Mouse (Mus musculus) forebrain, embryonic 14.5 days (tissue): ENCODE measurements around the gene Gsta3. TPM values are rescaled to one million over a fixed set of nuclear protein-coding genes. Genes with fewer than 3 reads are reported as not detected.
"Not testable (repeated sequence)": the region's sequence is repeated elsewhere in the genome, so short reads cannot be mapped to it uniquely, and the experiment has no call there.

ENCODE experiments used
- ATAC-seq: fragments of 200-750 bp; cut with Nextera tagmentation; 2 replicates; pipeline ENCODE4 v1.8.0; 2017; ENCODE audit warnings: mild to moderate bottlenecking, moderate library complexity
- DNase-seq: peaks from one replicate; pipeline ENCODE4 v3.0.0-alpha.2; 2015; ENCODE audit warnings: low spot score
- H3K27ac ChIP-seq: fragments of 300-500 bp; sonication (generic); 2 replicates; pipeline ENCODE4 v1.5.1; 2014; ENCODE audit warnings: low read depth, mild to moderate bottlenecking, control low read depth, low read length, moderate library complexity
- H3K27me3 ChIP-seq: fragments of 300-500 bp; sonication (generic); replicated peaks from 2 replicates; pipeline ENCODE4 v1.6.1; 2014; ENCODE audit warnings: low read length, control low read depth, mixed read lengths; ENCODE audit not compliant: control insufficient read depth, insufficient read depth
- H3K36me3 ChIP-seq: fragments of 300-500 bp; sonication (generic); 2 replicates; pipeline ENCODE4 v1.6.1; 2014; ENCODE audit warnings: low read length, control low read depth; ENCODE audit not compliant: control insufficient read depth, insufficient read depth
- H3K4me1 ChIP-seq: fragments of 300-500 bp; sonication (generic); 2 replicates; pipeline ENCODE4 v1.6.1; 2014; ENCODE audit warnings: antibody characterized with exemption, low read length, control low read depth; ENCODE audit not compliant: control insufficient read depth, insufficient read depth
- H3K4me2 ChIP-seq: fragments of 300-500 bp; sonication (generic); 2 replicates; pipeline ENCODE4 v1.6.1; 2014; ENCODE audit warnings: mild to moderate bottlenecking, control low read depth, low read length
- H3K4me3 ChIP-seq: fragments of 300-500 bp; sonication (generic); 2 replicates; pipeline ENCODE4 v1.5.1; 2014; ENCODE audit warnings: low read depth, low read length, control low read depth
- H3K9ac ChIP-seq: fragments of 300-500 bp; sonication (generic); 2 replicates; pipeline ENCODE4 v1.6.1; 2014; ENCODE audit warnings: mild to moderate bottlenecking, low read length, control low read depth, moderate library complexity
- H3K9me3 ChIP-seq: fragments of 300-500 bp; sonication (generic); replicated peaks from 2 replicates; pipeline ENCODE4 v1.6.1; 2016; ENCODE audit warnings: low read length, control low read depth, mixed read lengths; ENCODE audit not compliant: control insufficient read depth
- WGBS: fragments of 180-500 bp; shearing (Covaris S2); extraction: QIAGEN DNeasy Blood & Tissue Kit; methylation state at CpG from one replicate; pipeline ENCODE4 v1.1.7; 2014; 5-methylcytosine and 5-hydroxymethylcytosine counted together
- polyA plus RNA-seq: library from polyadenylated mRNA; unstranded; fragments of >200 nt; fragmentation: Nextera tagmentation; extraction: Ambion mirVana; gene quantifications from 2 replicates; pipeline ENCODE4 v1.2.1, GENCODE M21; 2014

Gsta3 gene
- polyA plus RNA-seq, 1 experiment from 2014 or later, result 0.27 TPM

GRCm38 (mm10) chr1:21262401-21262800 is 22.0 kb downstream of the Gsta3 start:
- no peak for ATAC-seq
- H3K9me3 ChIP-seq, result no peaks in the 10 kb centered on the region
- no peaks in the 10 kb centered on the region for H3K4me1 ChIP-seq
- 92% methylated on average over 5 of the region's 5 CpGs for WGBS
- H3K4me2 ChIP-seq, result no peak overlapping the region
- no peak for DNase-seq
- H3K27ac ChIP-seq, result no peak overlapping the region
- H3K4me3 ChIP-seq, result no peak overlapping the region
- no peaks in the 10 kb centered on the region for H3K36me3 ChIP-seq
- H3K27me3 ChIP-seq, result no peaks in the 10 kb centered on the region
- H3K9ac ChIP-seq, result no peak overlapping the region

- ATAC-seq, result no peak
- Histone ChIP-seq H3K9ac (no peak overlapping the region), H3K27ac (no peak overlapping the region), H3K4me3 (no peak overlapping the region), H3K36me3 (no peaks in the 10 kb centered on the region), H3K4me1 (no peaks in the 10 kb centered on the region), H3K27me3 (no peaks in the 10 kb centered on the region), H3K9me3 (no peaks in the 10 kb centered on the region), H3K4me2 (no peak overlapping the region)
- WGBS, result 92% methylated on average over 4 of the region's 4 CpGs
- no peak for DNase-seq
These were observed 23.6 kb downstream of the Gsta3 start for GRCm38 (mm10) chr1:21263986-21264385.

- H3K4me1 ChIP-seq, result no peaks in the 10 kb centered on the region
- no peak overlapping the region for H3K4me2 ChIP-seq
- H3K9me3 ChIP-seq, result no peaks in the 10 kb centered on the region
- no peak overlapping the region for H3K27ac ChIP-seq
- no peaks in the 10 kb centered on the region for H3K27me3 ChIP-seq
- no peaks in the 10 kb centered on the region for H3K36me3 ChIP-seq
- H3K4me3 ChIP-seq, result no peak overlapping the region
- 83% methylated on average over 8 of the region's 8 CpGs for WGBS
- DNase-seq, result no peak
- no peak for ATAC-seq
- H3K9ac ChIP-seq, result no peak overlapping the region
These were observed 24.4 kb downstream of the Gsta3 start for GRCm38 (mm10) chr1:21264747-21265146.

GRCm38 (mm10) chr1:21266766-21267165 is 26.4 kb downstream of the Gsta3 start:
- no peak for ATAC-seq

GRCm38 (mm10) chr1:21267466-21267865 is 27.1 kb downstream of the Gsta3 start:
- WGBS, result 87% methylated on average over 6 of the region's 7 CpGs
- H3K36me3 ChIP-seq, H3K9ac ChIP-seq, H3K4me1 ChIP-seq, ATAC-seq, DNase-seq, H3K4me3 ChIP-seq, H3K27me3 ChIP-seq, H3K4me2 ChIP-seq, H3K9me3 ChIP-seq, H3K27ac ChIP-seq: not testable (repeated sequence)

More at GRCm38 (mm10) chr1:21266766-21267165, 26.4 kb downstream of the Gsta3 start:
- H3K36me3 ChIP-seq, result no peaks in the 10 kb centered on the region
- no peaks in the 10 kb centered on the region for H3K9me3 ChIP-seq
- no peak for DNase-seq
- H3K9ac ChIP-seq, result no peak overlapping the region
- no peak overlapping the region for H3K4me2 ChIP-seq
- no peaks in the 10 kb centered on the region; the same call in 1 of the 2 replicates for H3K4me1 ChIP-seq
- no peak overlapping the region for H3K4me3 ChIP-seq
- no peaks in the 10 kb centered on the region for H3K27me3 ChIP-seq
- no peak overlapping the region for H3K27ac ChIP-seq
- 93% methylated on average over 1 of the region's 1 CpGs for WGBS

- no peaks in the 10 kb centered on the region for H3K9me3 ChIP-seq
- H3K4me1 ChIP-seq, result no peaks in the 10 kb centered on the region; the same call in 1 of the 2 replicates
- ATAC-seq (peak; percentile 79), DNase-seq (peak; percentile 66)
- peak overlapping the region; percentile 8 for H3K4me3 ChIP-seq
- WGBS, result 28% methylated on average over 18 of the region's 18 CpGs
- no peak overlapping the region for H3K27ac ChIP-seq
- H3K4me2 ChIP-seq, result peak overlapping the region; percentile 45
- H3K9ac ChIP-seq, result peak overlapping the region; percentile 32; the same call in 1 of the 2 replicates
- H3K27me3 ChIP-seq, result no peaks in the 10 kb centered on the region
- H3K36me3 ChIP-seq, result no peaks in the 10 kb centered on the region
These were observed 31.1 kb downstream of the Gsta3 start for GRCm38 (mm10) chr1:21271343-21272055.

- H3K9ac ChIP-seq, result peak overlapping the region; percentile 32; the same call in 1 of the 2 replicates
- H3K4me3 ChIP-seq, result peak overlapping the region; percentile 8
- H3K4me2 ChIP-seq, result peak overlapping the region; percentile 45
- no peaks in the 10 kb centered on the region for H3K36me3 ChIP-seq
- DNase-seq (peak; percentile 22), ATAC-seq (peak; percentile 50; the same call in 1 of the 2 replicates)
- no peaks in the 10 kb centered on the region for H3K27me3 ChIP-seq
- no peak overlapping the region for H3K27ac ChIP-seq
- H3K9me3 ChIP-seq, result no peaks in the 10 kb centered on the region
- H3K4me1 ChIP-seq, result no peaks in the 10 kb centered on the region; the same call in 1 of the 2 replicates
- 17% methylated on average over 14 of the region's 14 CpGs for WGBS
These were observed 31.7 kb downstream of the Gsta3 start for GRCm38 (mm10) chr1:21272056-21272431.

GRCm38 (mm10) chr1:21273091-21273490 is 32.7 kb downstream of the Gsta3 start:
- ATAC-seq (no peak), DNase-seq (no peak)
- WGBS, result 94% methylated on average over 6 of the region's 6 CpGs
- H3K9me3 ChIP-seq, result no peaks in the 10 kb centered on the region
- H3K4me2 ChIP-seq, result no peak overlapping the region
- H3K36me3 ChIP-seq, result no peaks in the 10 kb centered on the region
- no peak overlapping the region for H3K27ac ChIP-seq
- no peaks in the 10 kb centered on the region; the same call in 1 of the 2 replicates for H3K4me1 ChIP-seq
- H3K9ac ChIP-seq, result no peak overlapping the region
- no peak overlapping the region for H3K4me3 ChIP-seq
- H3K27me3 ChIP-seq, result no peaks in the 10 kb centered on the region

- Histone ChIP-seq H3K4me1 (no peaks in the 10 kb centered on the region; the same call in 1 of the 2 replicates), H3K9ac (no peak overlapping the region), H3K9me3 (no peaks in the 10 kb centered on the region), H3K4me3 (no peak overlapping the region), H3K4me2 (no peak overlapping the region), H3K36me3 (no peaks in the 10 kb centered on the region), H3K27me3 (no peaks in the 10 kb centered on the region), H3K27ac (no peak overlapping the region)
- WGBS, result 72% methylated on average over 2 of the region's 2 CpGs
- DNase-seq (no peak), ATAC-seq (no peak)
These were observed 34.1 kb downstream of the Gsta3 start for GRCm38 (mm10) chr1:21274437-21275040.
